In genomic region chr2:155764679-155765418, GRCm38 (mm10) we compare ENCODE assay signal across 9 mouse cellular contexts. TPM values are rescaled to one million over a fixed set of nuclear protein-coding genes. Genes with fewer than 3 reads are reported as not detected.
A peak's percentile ranks its signal among the peaks of the same experiment; 100 is the strongest.
DNase-seq lines count a peak whose midpoint lies in the region; ATAC-seq and TF ChIP-seq lines count a peak whose summit lies in the region.
"Had no signal": no experiment of that assay in that cellular context is flagged by ENCODE, and none has a peak within 500 bp of the region (broad histone marks: within the 10 kb centered on the region; RNA-seq: fewer than 3 reads in every experiment).

No protein-coding gene starts in this region.

- H3K9me3 ChIP-seq in liver, embryonic 12.5 days (replicated peaks): no peaks in the 10 kb centered on the region
- H3K9me3 ChIP-seq in forebrain, embryonic 16.5 days (ENCODE audit: control insufficient read depth, low read length): no peaks in the 10 kb centered on the region
- no peaks in the 10 kb centered on the region for H3K9me3 ChIP-seq in midbrain, embryonic 13.5 days
- H3K9me3 ChIP-seq in stomach, postnatal 0 days (ENCODE audit: control insufficient read depth, low read length): no peaks in the 10 kb centered on the region

- no peak for TF ChIP-seq EP300 in stomach, postnatal 0 days (optimal IDR thresholded peaks at IDR 0.05)

- peak; percentile 64 for DNase-seq in liver
- DNase-seq in cerebellum, adult 18-20 months: peak; percentile 85 to 87
- DNase-seq in heart, postnatal 4 days: peak; percentile 81
- DNase-seq in left cerebral cortex, postnatal 25 days (ENCODE audit: low spot score in 2 of 2): peak; percentile 63 to 66
- peak; percentile 65 for DNase-seq in stomach, postnatal 0 days (ENCODE audit: low spot score)

- ATAC-seq in liver, embryonic 12.5 days: no peak
- peak; percentile 74; the same call in 1 of the 2 replicates for ATAC-seq in forebrain, embryonic 16.5 days
- ATAC-seq in midbrain, embryonic 13.5 days: peak; percentile 89
- peak; percentile 60 for ATAC-seq in stomach, postnatal 0 days (ENCODE audit: low FRiP score, low TSS enrichment)

- intact Hi-C loops in left cerebral cortex, postnatal 25 days (cut with DNase I): loop anchor here (1.0 to 5.0 kb wide), 3 partner anchors 69 to 248 kb away; partner anchors contain the start of genes Acss2 and Ggt7

- no peaks in the 10 kb centered on the region for H3K36me3 ChIP-seq in liver, embryonic 12.5 days
- no peaks in the 10 kb centered on the region for H3K36me3 ChIP-seq in forebrain, embryonic 16.5 days (ENCODE audit: control insufficient read depth, insufficient read depth)
- H3K36me3 ChIP-seq in midbrain, embryonic 13.5 days: no peaks in the 10 kb centered on the region
- H3K36me3 ChIP-seq in stomach, postnatal 0 days (ENCODE audit: control insufficient read depth, insufficient read depth, low read length): no peaks in the 10 kb centered on the region

- H3K27me3 ChIP-seq in liver, embryonic 12.5 days (replicated peaks): peaks cover 35% of the 10 kb centered on the region
- H3K27me3 ChIP-seq in forebrain, embryonic 16.5 days (replicated peaks; ENCODE audit: control insufficient read depth, insufficient read depth, low read length): no peaks in the 10 kb centered on the region; the same call in 1 of the 2 replicates
- H3K27me3 ChIP-seq in midbrain, embryonic 13.5 days: 0 out of 2 replicates have a peak, but pooled peaks cover 8% of the 10 kb centered on the region
- no peaks in the 10 kb centered on the region for H3K27me3 ChIP-seq in stomach, postnatal 0 days (ENCODE audit: control insufficient read depth, insufficient read depth, low read length)

- TF ChIP-seq CTCF in stomach, postnatal 0 days (IDR thresholded peaks at IDR 0.05; ENCODE audit: low read depth): peak; percentile 88

- 53% methylated on average over 13 of the region's 13 CpGs for WGBS in liver, embryonic 12.5 days (ENCODE audit: insufficient replicate concordance)
- 55% methylated on average over 13 of the region's 13 CpGs for WGBS in forebrain, embryonic 16.5 days
- 52% methylated on average over 13 of the region's 13 CpGs for WGBS in midbrain, embryonic 13.5 days
- 50% methylated on average over 13 of the region's 13 CpGs for WGBS in stomach, postnatal 0 days

- H3K4me3 ChIP-seq in liver, embryonic 12.5 days: no peak overlapping the region
- H3K4me3 ChIP-seq in forebrain, embryonic 16.5 days (replicated peaks; ENCODE audit: low read length): no peak overlapping the region
- H3K4me3 ChIP-seq in midbrain, embryonic 13.5 days (replicated peaks): no peak overlapping the region
- H3K4me3 ChIP-seq in stomach, postnatal 0 days (ENCODE audit: low read depth, low read length): no peak overlapping the region

- no peak overlapping the region for H3K4me2 ChIP-seq in liver, embryonic 12.5 days
- H3K4me2 ChIP-seq in forebrain, embryonic 16.5 days (ENCODE audit: low read length): no peak overlapping the region
- no peak overlapping the region for H3K4me2 ChIP-seq in midbrain, embryonic 13.5 days (replicated peaks)
- no peak overlapping the region for H3K4me2 ChIP-seq in stomach, postnatal 0 days (replicated peaks; ENCODE audit: low read depth)

- no peaks in the 10 kb centered on the region for H3K4me1 ChIP-seq in liver, embryonic 12.5 days
- H3K4me1 ChIP-seq in forebrain, embryonic 16.5 days (replicated peaks; ENCODE audit: control insufficient read depth, insufficient read depth, low read length): no peaks in the 10 kb centered on the region
- H3K4me1 ChIP-seq in midbrain, embryonic 13.5 days (replicated peaks): no peaks in the 10 kb centered on the region
- H3K4me1 ChIP-seq in stomach, postnatal 0 days (replicated peaks; ENCODE audit: control insufficient read depth, insufficient read depth): no peaks in the 10 kb centered on the region

- H3K9ac ChIP-seq in liver, embryonic 12.5 days: no peak overlapping the region
- H3K9ac ChIP-seq in forebrain, embryonic 16.5 days (replicated peaks; ENCODE audit: low read depth, low read length): no peak overlapping the region
- no peak overlapping the region for H3K9ac ChIP-seq in midbrain, embryonic 13.5 days (replicated peaks)
- H3K9ac ChIP-seq in stomach, postnatal 0 days (ENCODE audit: low read length): no peak overlapping the region

- no peak overlapping the region for H3K27ac ChIP-seq in liver, embryonic 12.5 days
- no peak overlapping the region for H3K27ac ChIP-seq in forebrain, embryonic 16.5 days (ENCODE audit: low read length)
- no peak overlapping the region for H3K27ac ChIP-seq in midbrain, embryonic 13.5 days
- no peak overlapping the region for H3K27ac ChIP-seq in stomach, postnatal 0 days (replicated peaks)

RNA-seq across cellular contexts. Expression of gene Mmp24, which starts 10.3 kb away (rescaled TPM):
- polyA plus RNA-seq in liver, embryonic 12.5 days (2016; fragmentation: Nextera tagmentation; extraction: Ambion mirVana): 0.04 TPM in 1 of 2 replicates, not detected in the other
- 12.8 and 13.9 TPM in 2 replicates for polyA plus RNA-seq in forebrain, embryonic 16.5 days (2015; fragmentation: Nextera tagmentation; extraction: Ambion mirVana)
- under 1 TPM; 0.07 TPM for total RNA-seq in heart, postnatal 4 days (2021)
- total RNA-seq in left cerebral cortex, postnatal 25 days (2021): 10 to 100 TPM; 37.2 to 38.8 TPM
- 9.1 and 9.4 TPM in 2 replicates for polyA plus RNA-seq in midbrain, embryonic 13.5 days (2015; fragmentation: Nextera tagmentation; extraction: Ambion mirVana)
- polyA plus RNA-seq in stomach, postnatal 0 days (2015; fragmentation: Nextera tagmentation; extraction: Ambion mirVana): 0.21 and 0.23 TPM in 2 replicates

RNA-seq across cellular contexts. Expression of gene Procr, which starts 13.9 kb away (rescaled TPM):
- 1.2 and 1.5 TPM in 2 replicates for polyA plus RNA-seq in liver, embryonic 12.5 days (2016; fragmentation: Nextera tagmentation; extraction: Ambion mirVana)
- polyA plus RNA-seq in forebrain, embryonic 16.5 days (2015; fragmentation: Nextera tagmentation; extraction: Ambion mirVana): 1.8 and 2.9 TPM in 2 replicates
- 1 to 10 TPM; 5.6 to 8.0 TPM for total RNA-seq in heart, postnatal 4 days (2021)
- total RNA-seq in left cerebral cortex, postnatal 25 days (2021): 1 to 10 TPM in 1 of 2 experiments, under 1 TPM in 1; 0.96 to 1.3 TPM
- polyA plus RNA-seq in midbrain, embryonic 13.5 days (2015; fragmentation: Nextera tagmentation; extraction: Ambion mirVana): 2.4 and 2.5 TPM in 2 replicates
- 12.2 and 14.3 TPM in 2 replicates for polyA plus RNA-seq in stomach, postnatal 0 days (2015; fragmentation: Nextera tagmentation; extraction: Ambion mirVana)

RNA-seq across cellular contexts. Expression of gene Gm17581, which starts 29.2 kb away (rescaled TPM):
- not detected in 2 replicates for polyA plus RNA-seq in liver, embryonic 12.5 days (2016; fragmentation: Nextera tagmentation; extraction: Ambion mirVana)
- polyA plus RNA-seq in forebrain, embryonic 16.5 days (2015; fragmentation: Nextera tagmentation; extraction: Ambion mirVana): not detected in 2 replicates
- total RNA-seq in heart, postnatal 4 days (2021): not detected
- total RNA-seq in left cerebral cortex, postnatal 25 days (2021): not detected
- polyA plus RNA-seq in midbrain, embryonic 13.5 days (2015; fragmentation: Nextera tagmentation; extraction: Ambion mirVana): not detected in 2 replicates
- not detected in 2 replicates for polyA plus RNA-seq in stomach, postnatal 0 days (2015; fragmentation: Nextera tagmentation; extraction: Ambion mirVana)
- polyA plus RNA-seq: stomach, embryonic 14.5 days had no signal

RNA-seq across cellular contexts. Expression of gene Edem2, which starts 35.6 kb away (rescaled TPM):
- polyA plus RNA-seq in liver, embryonic 12.5 days (2016; fragmentation: Nextera tagmentation; extraction: Ambion mirVana): 24.6 and 25.1 TPM in 2 replicates
- polyA plus RNA-seq in forebrain, embryonic 16.5 days (2015; fragmentation: Nextera tagmentation; extraction: Ambion mirVana): 46.8 and 52.3 TPM in 2 replicates
- total RNA-seq in heart, postnatal 4 days (2021): 1 to 10 TPM; 9.3 to 9.7 TPM
- 10 to 100 TPM; 16.9 to 19.2 TPM for total RNA-seq in left cerebral cortex, postnatal 25 days (2021)
- polyA plus RNA-seq in midbrain, embryonic 13.5 days (2015; fragmentation: Nextera tagmentation; extraction: Ambion mirVana): 44.5 and 46.1 TPM in 2 replicates
- polyA plus RNA-seq in stomach, postnatal 0 days (2015; fragmentation: Nextera tagmentation; extraction: Ambion mirVana): 64.9 and 65.7 TPM in 2 replicates

RNA-seq across cellular contexts. Expression of gene BC029722, which starts 54.4 kb away (rescaled TPM):
- polyA plus RNA-seq in liver, embryonic 12.5 days (2016; fragmentation: Nextera tagmentation; extraction: Ambion mirVana): 6.0 and 6.6 TPM in 2 replicates
- 31.0 and 35.2 TPM in 2 replicates for polyA plus RNA-seq in forebrain, embryonic 16.5 days (2015; fragmentation: Nextera tagmentation; extraction: Ambion mirVana)
- total RNA-seq in heart, postnatal 4 days (2021): 10 to 100 TPM; 11.0 to 11.5 TPM
- 10 to 100 TPM; 58.7 to 62.3 TPM for total RNA-seq in left cerebral cortex, postnatal 25 days (2021)
- polyA plus RNA-seq in midbrain, embryonic 13.5 days (2015; fragmentation: Nextera tagmentation; extraction: Ambion mirVana): 24.3 and 25.2 TPM in 2 replicates
- polyA plus RNA-seq in stomach, postnatal 0 days (2015; fragmentation: Nextera tagmentation; extraction: Ambion mirVana): 26.8 and 29.8 TPM in 2 replicates
